Mouse (Mus musculus) heart, adult 2 months (tissue): Measurements from ENCODE around the gene Tspyl1. TPM values are rescaled to one million over a fixed set of nuclear protein-coding genes. Genes with fewer than 3 reads are reported as not detected.

Source experiments
- DNase-seq, 2 experiments: peaks; one replicate each; pipeline ENCODE4 v3.0.0; 2021
- H3K27ac ChIP-seq: fragments of 200-600 bp; 2 replicates; pipeline ENCODE4 v1.8.1; 2022
- H3K27me3 ChIP-seq: fragments of 200-500 bp; 2 replicates; pipeline ENCODE4 v1.6.1; 2012; ENCODE audit warnings: mild to moderate bottlenecking, low read length, inconsistent platforms, mixed read lengths; ENCODE audit not compliant: control insufficient read depth, insufficient read depth
- H3K36me3 ChIP-seq: fragments of 200-500 bp; 2 replicates; pipeline ENCODE4 v1.6.1; 2012; ENCODE audit warnings: low read length, inconsistent platforms; ENCODE audit not compliant: control insufficient read depth, insufficient read depth
- H3K4me1 ChIP-seq: fragments of 200-500 bp; 2 replicates; pipeline ENCODE4 v1.6.1; 2011; ENCODE audit warnings: low read length; ENCODE audit not compliant: control insufficient read depth, insufficient read depth
- H3K4me3 ChIP-seq: fragments of 200-600 bp; 2 replicates; pipeline ENCODE4 v1.8.1; 2022
- H3K79me2 ChIP-seq: fragments of 200-500 bp; replicated peaks from 2 replicates; pipeline ENCODE4 v1.6.1; 2012; ENCODE audit warnings: mild to moderate bottlenecking, inconsistent platforms, low read length, moderate library complexity, mixed read lengths; ENCODE audit not compliant: control insufficient read depth, insufficient read depth
- H3K9ac ChIP-seq: fragments of 200-500 bp; 2 replicates; pipeline ENCODE4 v1.6.1; 2012; ENCODE audit warnings: low read depth, mild to moderate bottlenecking, control low read depth, inconsistent platforms, low read length, mixed read lengths
- CTCF ChIP-seq: fragments of 200-600 bp; IDR thresholded peaks from 2 replicates; pipeline ENCODE4 v1.8.1; 2022; ENCODE audit warnings: antibody characterized with exemption, mild to moderate bottlenecking, moderate library complexity
- EP300 ChIP-seq: fragments of 200-500 bp; IDR thresholded peaks from 2 replicates; pipeline ENCODE4 v1.6.1; 2011; ENCODE audit warnings: low read depth, low read length, control low read depth; ENCODE audit not compliant: insufficient read depth
- POLR2A ChIP-seq: fragments of 200-500 bp; IDR thresholded peaks from 2 replicates; pipeline ENCODE4 v1.6.1; 2011; ENCODE audit warnings: mild to moderate bottlenecking, low read depth, low read length, control low read depth; ENCODE audit not compliant: insufficient read depth
- WGBS: fragments of 180-500 bp; shearing (Covaris S2); methylation state at CpG from one replicate; pipeline ENCODE4 v1.1.7; 2018; 5-methylcytosine and 5-hydroxymethylcytosine counted together
- intact Hi-C: fragments of 180-260 bp; cut with DNase I; formaldehyde crosslinking; loops from one replicate; pipeline ENCODE4 v1.15.1; 2025
- polyA plus RNA-seq: library from polyadenylated mRNA; depleted of rRNA; stranded (reverse); fragments of >200 nt; gene quantifications from 2 replicates; pipeline ENCODE4 v1.2.3, GENCODE M21; 2012
- total RNA-seq, 2 experiments: library from RNA; stranded (reverse); gene quantifications; 2 replicates each; pipeline ENCODE4 v1.2.3; 2021

The Tspyl1 gene
- total and polyA plus RNA-seq, 3 experiments: 30.6 to 64.4 (median 57.0) TPM

GRCm38 (mm10) chr10:34309915-34310685 is 28.1 kb downstream of the Tspyl1 start:
- Histone ChIP-seq H3K36me3 (peaks cover 2% of the 10 kb centered on the region), H3K9ac (no peak overlapping the region), H3K27ac (no peak overlapping the region), H3K27me3 (no peaks in the 10 kb centered on the region), H3K4me1 (no peaks in the 10 kb centered on the region), H3K4me3 (no peak overlapping the region), H3K79me2 (no peaks in the 10 kb centered on the region)
- TF ChIP-seq CTCF (no peak), POLR2A (no peak), EP300 (no peak)
- WGBS: 58% methylated on average over 9 of the region's 9 CpGs
- DNase-seq: no peak
- intact Hi-C loops: no loop called here

GRCm38 (mm10) chr10:34312536-34312935 is 30.5 kb downstream of the Tspyl1 start:
- H3K9ac ChIP-seq: no peak overlapping the region
- H3K4me1 ChIP-seq: no peaks in the 10 kb centered on the region
- H3K36me3 ChIP-seq: peaks cover 2% of the 10 kb centered on the region
- intact Hi-C loops: no loop called here
- TF ChIP-seq POLR2A (no peak), CTCF (0 out of 2 replicates have a peak, but pooled peaks have one; percentile 16)
- H3K27ac ChIP-seq: no peak overlapping the region
- no peak for DNase-seq
- H3K79me2 ChIP-seq: no peaks in the 10 kb centered on the region
- H3K4me3 ChIP-seq: no peak overlapping the region
- no peaks in the 10 kb centered on the region for H3K27me3 ChIP-seq
- 82% methylated on average over 3 of the region's 3 CpGs for WGBS

- Histone ChIP-seq H3K79me2 (no peaks in the 10 kb centered on the region), H3K9ac (no peak overlapping the region), H3K4me1 (no peaks in the 10 kb centered on the region), H3K36me3 (0 out of 2 replicates have a peak, but pooled peaks cover 3% of the 10 kb centered on the region), H3K27me3 (no peaks in the 10 kb centered on the region), H3K4me3 (no peak overlapping the region), H3K27ac (no peak overlapping the region)
- intact Hi-C loops: no loop called here
- TF ChIP-seq POLR2A (no peak), CTCF (no peak), EP300 (no peak)
- no peak for DNase-seq
- 12% methylated on average over 3 of the region's 3 CpGs for WGBS
Measured at GRCm38 (mm10) chr10:34316571-34317216, 34.7 kb downstream of the Tspyl1 start.

- DNase-seq: no peak
- Histone ChIP-seq H3K9ac (no peak overlapping the region), H3K79me2 (no peaks in the 10 kb centered on the region), H3K36me3 (0 out of 2 replicates have a peak, but pooled peaks cover 3% of the 10 kb centered on the region), H3K4me3 (no peak overlapping the region), H3K4me1 (no peaks in the 10 kb centered on the region), H3K27ac (no peak overlapping the region), H3K27me3 (no peaks in the 10 kb centered on the region)
- TF ChIP-seq POLR2A: no peak
- TF ChIP-seq CTCF: no peak
- no peak for TF ChIP-seq EP300
- intact Hi-C loops: no loop called here
- WGBS: 52% methylated on average over 2 of the region's 2 CpGs
Measured at GRCm38 (mm10) chr10:34317217-34317606, 35.2 kb downstream of the Tspyl1 start.

GRCm38 (mm10) chr10:34320809-34321208 is 38.8 kb downstream of the Tspyl1 start:
- intact Hi-C loops: no loop called here
- WGBS: 51% methylated on average over 2 of the region's 2 CpGs
- DNase-seq: no peak
- H3K4me3 ChIP-seq: no peak overlapping the region
- 0 out of 2 replicates have a peak, but pooled peaks cover 3% of the 10 kb centered on the region for H3K36me3 ChIP-seq
- no peak overlapping the region for H3K9ac ChIP-seq
- no peaks in the 10 kb centered on the region for H3K27me3 ChIP-seq
- no peaks in the 10 kb centered on the region for H3K79me2 ChIP-seq
- H3K4me1 ChIP-seq: no peaks in the 10 kb centered on the region
- no peak overlapping the region; the same call in 1 of the 2 replicates for H3K27ac ChIP-seq
- TF ChIP-seq CTCF: no peak
- no peak for TF ChIP-seq POLR2A
- TF ChIP-seq EP300: no peak

GRCm38 (mm10) chr10:34326701-34327100 is 44.7 kb downstream of the Tspyl1 start:
- no peak overlapping the region for H3K4me3 ChIP-seq
- TF ChIP-seq CTCF: peak; percentile 91
- no peak for TF ChIP-seq EP300
- H3K4me1 ChIP-seq: no peaks in the 10 kb centered on the region
- WGBS: 22% methylated on average over 4 of the region's 4 CpGs
- H3K27ac ChIP-seq: no peak overlapping the region
- DNase-seq: no peak
- intact Hi-C loops: loop anchor here (1.0 to 5.0 kb wide), 4 partner anchors 44 to 339 kb away; partner anchors contain the start of gene Tspyl1
- H3K36me3 ChIP-seq: no peaks in the 10 kb centered on the region
- H3K27me3 ChIP-seq: no peaks in the 10 kb centered on the region
- no peaks in the 10 kb centered on the region for H3K79me2 ChIP-seq
- no peak overlapping the region for H3K9ac ChIP-seq
